ENCODE assay signal across 13 mouse cellular contexts in the genomic region with DNA sequence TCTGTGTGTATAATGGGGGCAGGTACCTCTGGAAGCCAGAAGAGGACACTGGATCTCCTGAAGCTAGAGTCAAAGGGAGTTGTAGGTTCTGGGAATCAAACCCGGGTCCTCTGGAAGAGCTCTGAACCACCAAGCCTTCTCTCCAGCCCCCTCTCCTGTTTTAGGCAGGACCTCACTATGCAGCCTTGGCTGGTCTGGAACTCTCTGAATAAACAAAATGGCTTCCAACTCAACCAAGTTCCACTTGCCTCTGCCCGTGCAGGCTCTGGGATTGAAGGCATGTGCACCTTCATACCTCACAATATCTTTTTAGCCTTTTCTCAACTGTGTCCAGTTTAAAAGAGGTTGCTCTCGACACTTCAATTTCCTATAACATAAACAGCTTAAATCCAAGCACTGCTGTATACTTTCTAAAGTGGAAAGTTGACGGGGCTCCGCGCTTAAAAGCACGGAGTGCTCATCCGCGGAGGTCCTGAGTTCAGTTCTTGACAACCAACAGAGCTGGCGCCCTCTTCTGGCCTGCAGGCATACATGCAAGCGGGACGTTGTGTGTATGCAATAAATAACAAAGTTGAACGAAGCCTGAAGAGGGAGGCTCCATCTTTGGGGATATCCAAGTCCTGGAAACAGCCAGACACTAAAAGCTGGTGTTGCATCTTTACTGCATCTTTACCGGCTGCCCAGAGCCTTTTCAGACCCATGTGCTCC. TPM values are rescaled to one million over a fixed set of nuclear protein-coding genes. Genes with fewer than 3 reads are reported as not detected.
DNase-seq lines count a peak whose midpoint lies in the region; ATAC-seq and TF ChIP-seq lines count a peak whose summit lies in the region.
"Had no signal": no experiment of that assay in that cellular context is flagged by ENCODE, and none has a peak within 500 bp of the region (broad histone marks: within the 10 kb centered on the region; RNA-seq: fewer than 3 reads in every experiment).

No protein-coding gene starts in this region.

- peak; percentile 34; the same call in 1 of the 2 replicates for TF ChIP-seq CTCF in forebrain, postnatal 0 days (IDR thresholded peaks at IDR 0.05; ENCODE audit: low read depth)
- peak; percentile 59; the same call in 1 of the 2 replicates for TF ChIP-seq CTCF in thymus, adult 2 months (IDR thresholded peaks at IDR 0.05; ENCODE audit: borderline replicate concordance, control insufficient read depth, extremely low read depth, insufficient read depth, low read length, poor library complexity)
- TF ChIP-seq CTCF in liver, embryonic 14.5 days (IDR thresholded peaks at IDR 0.05; ENCODE audit: low read depth), result peak; percentile 74

- H3K9me3 ChIP-seq in forebrain, postnatal 0 days (ENCODE audit: low read length), result no peaks in the 10 kb centered on the region
- H3K9me3 ChIP-seq in forebrain, embryonic 15.5 days, result no peaks in the 10 kb centered on the region
- H3K9me3 ChIP-seq in liver, embryonic 14.5 days (ENCODE audit: control insufficient read depth, low read length), result no peaks in the 10 kb centered on the region
- H3K9me3 ChIP-seq: forebrain, embryonic 13.5 days; heart, embryonic 15.5 days; lung, embryonic 15.5 days had no signal

- no peak for ATAC-seq in forebrain, postnatal 0 days
- no peak for ATAC-seq in forebrain, embryonic 15.5 days (replicated peaks)
- ATAC-seq in liver, embryonic 14.5 days (ENCODE audit: insufficient read depth), result no peak
- ATAC-seq in inflammation-experienced regulatory T-cells, adult 6 months, result no peak
- ATAC-seq: forebrain, embryonic 13.5 days had no signal

- WGBS in forebrain, postnatal 0 days, result 66% methylated on average over 14 of the region's 14 CpGs
- WGBS in forebrain, embryonic 15.5 days, result 67% methylated on average over 14 of the region's 14 CpGs
- WGBS in thymus, adult 2 months, result 70% methylated on average over 14 of the region's 14 CpGs
- WGBS in liver, embryonic 14.5 days (ENCODE audit: insufficient replicate concordance), result 46% methylated on average over 14 of the region's 14 CpGs

- H3K9ac ChIP-seq in forebrain, postnatal 0 days, result no peak overlapping the region
- H3K9ac ChIP-seq in forebrain, embryonic 15.5 days (replicated peaks), result no peak overlapping the region
- no peak overlapping the region for H3K9ac ChIP-seq in liver, embryonic 14.5 days (replicated peaks)
- H3K9ac ChIP-seq: forebrain, embryonic 13.5 days; heart, embryonic 15.5 days; lung, embryonic 15.5 days had no signal

- no peak overlapping the region for H3K4me2 ChIP-seq in forebrain, postnatal 0 days (ENCODE audit: low read depth)
- H3K4me2 ChIP-seq in forebrain, embryonic 15.5 days (replicated peaks), result no peak overlapping the region
- no peak overlapping the region for H3K4me2 ChIP-seq in liver, embryonic 14.5 days (ENCODE audit: low read depth)
- H3K4me2 ChIP-seq: forebrain, embryonic 13.5 days; heart, embryonic 15.5 days; lung, embryonic 15.5 days had no signal

- TF ChIP-seq EP300 in liver, embryonic 14.5 days (IDR thresholded peaks at IDR 0.05; ENCODE audit: low read depth), result no peak

- H3K36me3 ChIP-seq in forebrain, postnatal 0 days (ENCODE audit: insufficient read depth), result no peaks in the 10 kb centered on the region
- no peaks in the 10 kb centered on the region for H3K36me3 ChIP-seq in forebrain, embryonic 15.5 days
- H3K36me3 ChIP-seq in thymus, adult 2 months (ENCODE audit: control insufficient read depth, insufficient read depth, low read length), result no peaks in the 10 kb centered on the region
- no peaks in the 10 kb centered on the region for H3K36me3 ChIP-seq in liver, embryonic 14.5 days (replicated peaks; ENCODE audit: control insufficient read depth, insufficient read depth, low read depth)
- H3K36me3 ChIP-seq: heart, embryonic 15.5 days; lung, embryonic 15.5 days had no signal

- no peak overlapping the region for H3K4me3 ChIP-seq in forebrain, postnatal 0 days (ENCODE audit: low read depth, low read length)
- no peak overlapping the region for H3K4me3 ChIP-seq in forebrain, embryonic 15.5 days
- H3K4me3 ChIP-seq in thymus, adult 2 months (ENCODE audit: control insufficient read depth, insufficient read depth, low read length), result no peak overlapping the region
- H3K4me3 ChIP-seq in liver, embryonic 14.5 days (ENCODE audit: insufficient read depth in 1 of 2, low read depth in 2 of 2, low read length in 2 of 2), result no peak overlapping the region
- H3K4me3 ChIP-seq: forebrain, embryonic 13.5 days; heart, embryonic 15.5 days; lung, embryonic 15.5 days had no signal

- no peaks in the 10 kb centered on the region for H3K4me1 ChIP-seq in forebrain, postnatal 0 days (ENCODE audit: insufficient read depth)
- H3K4me1 ChIP-seq in forebrain, embryonic 15.5 days, result no peaks in the 10 kb centered on the region
- no peaks in the 10 kb centered on the region for H3K4me1 ChIP-seq in thymus, adult 2 months (replicated peaks; ENCODE audit: control insufficient read depth, insufficient read depth, low read length)
- no peaks in the 10 kb centered on the region for H3K4me1 ChIP-seq in liver, embryonic 14.5 days (replicated peaks; ENCODE audit: control insufficient read depth in 2 of 2, insufficient read depth in 2 of 2, low read length in 1 of 2)
- H3K4me1 ChIP-seq: forebrain, embryonic 13.5 days; lung, embryonic 15.5 days had no signal

- H3K27ac ChIP-seq in forebrain, postnatal 0 days (ENCODE audit: low read depth, low read length), result no peak overlapping the region
- H3K27ac ChIP-seq in forebrain, embryonic 15.5 days (replicated peaks), result no peak overlapping the region
- H3K27ac ChIP-seq in thymus, adult 2 months (ENCODE audit: control insufficient read depth, insufficient read depth, low read length), result no peak overlapping the region
- H3K27ac ChIP-seq in liver, embryonic 14.5 days, result no peak overlapping the region
- H3K27ac ChIP-seq: forebrain, embryonic 13.5 days; heart, embryonic 15.5 days; lung, embryonic 15.5 days had no signal

- DNase-seq in forebrain, postnatal 0 days, result no peak
- peak; percentile 35 for DNase-seq in thymus, adult 2 months
- DNase-seq in thymus, adult 18-20 months, result no peak
- DNase-seq in liver, embryonic 14.5 days (ENCODE audit: low read depth in 3 of 3, low spot score in 3 of 3), result no peak
- no peak for DNase-seq in urinary bladder, adult 18-20 months (ENCODE audit: low spot score in 2 of 2)
- DNase-seq in right cerebral cortex, postnatal 14 days, result no peak
- DNase-seq: right cerebral cortex, postnatal 25 days had no signal

- no peak for TF ChIP-seq POLR2A in thymus, adult 2 months (IDR thresholded peaks at IDR 0.05; ENCODE audit: control insufficient read depth, extremely low read depth, insufficient read depth, low read length, poor library complexity)

- no peaks in the 10 kb centered on the region for H3K27me3 ChIP-seq in forebrain, postnatal 0 days (ENCODE audit: insufficient read depth, low read length)
- H3K27me3 ChIP-seq in forebrain, embryonic 15.5 days, result no peaks in the 10 kb centered on the region
- no peaks in the 10 kb centered on the region for H3K27me3 ChIP-seq in thymus, adult 2 months (ENCODE audit: control insufficient read depth, insufficient read depth, low read length)
- H3K27me3 ChIP-seq in liver, embryonic 14.5 days (ENCODE audit: control insufficient read depth, insufficient read depth, low read length), result no peaks in the 10 kb centered on the region
- H3K27me3 ChIP-seq: lung, embryonic 15.5 days had no signal

RNA-seq across cellular contexts. Expression of a gene that starts 14.5 kb away (rescaled TPM):
- total RNA-seq in forebrain, postnatal 0 days (2014; rRNA removed), result 0.67 and 0.77 TPM in 2 replicates
- polyA plus RNA-seq in forebrain, postnatal 0 days (2015; fragmentation: Nextera tagmentation; extraction: Ambion mirVana), result 0.60 and 0.85 TPM in 2 replicates
- 0.47 and 0.52 TPM in 2 replicates for polyA plus RNA-seq in forebrain, embryonic 15.5 days (2015; fragmentation: Nextera tagmentation; extraction: Ambion mirVana)
- polyA plus RNA-seq in thymus, adult 2 months (2012; rRNA removed), result 0.26 and 0.40 TPM in 2 replicates
- not detected in 2 replicates for polyA plus RNA-seq in liver, embryonic 14.5 days (2012; rRNA removed)
- polyA plus RNA-seq in liver, embryonic 14.5 days (2014; fragmentation: Nextera tagmentation; extraction: Ambion mirVana), result not detected in 2 replicates
- under 1 TPM; 0.14 to 0.38 (median 0.17) TPM for polyA plus RNA-seq in inflammation-experienced regulatory T-cells, adult 6 months (2017; shearing (Covaris generic))
- polyA plus RNA-seq: large intestine, adult 2 months had no signal

RNA-seq across cellular contexts. Expression of a gene that starts 53.6 kb away (rescaled TPM):
- 1.2 and 1.7 TPM in 2 replicates for total RNA-seq in forebrain, postnatal 0 days (2014; rRNA removed)
- 0.34 and 0.54 TPM in 2 replicates for polyA plus RNA-seq in forebrain, postnatal 0 days (2015; fragmentation: Nextera tagmentation; extraction: Ambion mirVana)
- polyA plus RNA-seq in forebrain, embryonic 15.5 days (2015; fragmentation: Nextera tagmentation; extraction: Ambion mirVana), result 0.05 TPM in 1 of 2 replicates, not detected in the other
- 0.43 and 0.57 TPM in 2 replicates for polyA plus RNA-seq in thymus, adult 2 months (2012; rRNA removed)
- 0.01 and 0.03 TPM in 2 replicates for polyA plus RNA-seq in liver, embryonic 14.5 days (2012; rRNA removed)
- polyA plus RNA-seq in liver, embryonic 14.5 days (2014; fragmentation: Nextera tagmentation; extraction: Ambion mirVana), result not detected in 2 replicates
- 1 to 10 TPM; 3.7 to 5.0 (median 3.9) TPM for polyA plus RNA-seq in inflammation-experienced regulatory T-cells, adult 6 months (2017; shearing (Covaris generic))
- polyA plus RNA-seq: forebrain, embryonic 13.5 days; large intestine, adult 2 months had no signal
